Comparison of ENCODE assay signal across 20 mouse cellular contexts in the genomic region with DNA sequence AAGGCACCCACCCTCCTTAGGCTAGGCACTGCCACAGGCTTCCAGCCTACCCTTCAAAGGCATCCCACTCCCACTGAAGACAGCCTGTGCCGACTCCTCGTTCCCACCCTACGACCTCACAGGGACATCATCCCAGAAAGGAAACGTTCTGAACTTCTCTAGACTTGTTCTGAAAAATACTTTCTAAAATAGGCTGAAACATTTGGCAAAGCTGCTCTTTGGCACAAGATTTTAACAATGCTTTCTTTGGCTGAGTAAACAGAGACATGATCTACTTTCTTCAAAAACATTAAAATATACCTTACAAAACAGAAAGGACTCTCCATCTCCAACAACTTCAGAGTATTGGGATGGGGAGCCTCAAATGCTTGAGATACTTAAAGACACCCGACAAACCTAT. TPM values are rescaled to one million over a fixed set of nuclear protein-coding genes. Genes with fewer than 3 reads are reported as not detected.
DNase-seq lines count a peak whose midpoint lies in the region; ATAC-seq and TF ChIP-seq lines count a peak whose summit lies in the region.
"Had no signal": no experiment of that assay in that cellular context is flagged by ENCODE, and none has a peak within 500 bp of the region (broad histone marks: within the 10 kb centered on the region; RNA-seq: fewer than 3 reads in every experiment).

No protein-coding gene starts in this region.

- peaks cover 30% of the 10 kb centered on the region for H3K4me1 ChIP-seq in heart, postnatal 0 days (ENCODE audit: control insufficient read depth, insufficient read depth)
- peaks cover 10% of the 10 kb centered on the region; the same call in 1 of the 2 replicates for H3K4me1 ChIP-seq in heart, embryonic 10.5 days
- no peaks in the 10 kb centered on the region for H3K4me1 ChIP-seq in kidney, embryonic 14.5 days (ENCODE audit: control insufficient read depth, insufficient read depth, low read length)
- H3K4me1 ChIP-seq: embryonic facial prominence, embryonic 10.5 days; forebrain, embryonic 13.5 days; hindbrain, embryonic 15.5 days had no signal

- no peaks in the 10 kb centered on the region for H3K9me3 ChIP-seq in heart, postnatal 0 days (replicated peaks; ENCODE audit: control insufficient read depth, low read length)
- H3K9me3 ChIP-seq in heart, embryonic 10.5 days = no peaks in the 10 kb centered on the region
- H3K9me3 ChIP-seq in kidney, embryonic 14.5 days (ENCODE audit: control insufficient read depth, low read length) = no peaks in the 10 kb centered on the region
- H3K9me3 ChIP-seq: embryonic facial prominence, embryonic 10.5 days; forebrain, embryonic 13.5 days; heart, embryonic 13.5 days; hindbrain, embryonic 15.5 days had no signal

- H3K36me3 ChIP-seq in heart, postnatal 0 days (replicated peaks; ENCODE audit: control insufficient read depth, insufficient read depth, low read length) = peaks cover 49% of the 10 kb centered on the region
- H3K36me3 ChIP-seq in heart, embryonic 10.5 days = peaks cover 71% of the 10 kb centered on the region
- H3K36me3 ChIP-seq in kidney, embryonic 14.5 days (ENCODE audit: control insufficient read depth, insufficient read depth, low read length) = peaks cover 44% of the 10 kb centered on the region

- TF ChIP-seq CTCF in gastrocnemius, adult 2 months (IDR thresholded peaks at IDR 0.05) = no peak
- TF ChIP-seq CTCF in heart, postnatal 0 days (IDR thresholded peaks at IDR 0.05; ENCODE audit: low read depth) = no peak

- H3K27me3 ChIP-seq in heart, postnatal 0 days (ENCODE audit: control insufficient read depth, insufficient read depth, low read length) = no peaks in the 10 kb centered on the region
- no peaks in the 10 kb centered on the region for H3K27me3 ChIP-seq in heart, embryonic 10.5 days (ENCODE audit: insufficient read depth, poor library complexity, severe bottlenecking)
- H3K27me3 ChIP-seq in kidney, embryonic 14.5 days (ENCODE audit: control insufficient read depth, insufficient read depth, low read length) = no peaks in the 10 kb centered on the region
- H3K27me3 ChIP-seq: CH12.LX; forebrain, embryonic 13.5 days; heart, embryonic 13.5 days; hindbrain, embryonic 15.5 days; Patski had no signal

- ATAC-seq in heart, postnatal 0 days (ENCODE audit: insufficient read depth, low read depth) = no peak
- ATAC-seq in kidney, embryonic 14.5 days (ENCODE audit: low FRiP score, low TSS enrichment) = no peak
- ATAC-seq: activated CD4-positive, CD25-positive, alpha-beta regulatory T cell, adult 4 months; forebrain, embryonic 13.5 days; forebrain, postnatal 0 days; intestine, embryonic 16.5 days; Patski had no signal

- no peak for DNase-seq in gastrocnemius, adult 2 months
- DNase-seq in gastrocnemius, postnatal 4 days (ENCODE audit: low spot score in 2 of 2) = no peak
- no peak for DNase-seq in heart, postnatal 0 days (ENCODE audit: low spot score)
- no peak for DNase-seq in heart, embryonic 10.5 days (ENCODE audit: low spot score)
- DNase-seq in left cerebral cortex, postnatal 36 days (ENCODE audit: low spot score in 2 of 2) = peak; percentile 32 to 41
- no peak for DNase-seq in left cerebral cortex, adult 11 months (ENCODE audit: low spot score)
- DNase-seq: cerebellum, adult 2 months; forebrain, postnatal 0 days; gastrocnemius, postnatal 25 days; heart, adult 11 months; heart, postnatal 36 days had no signal

- WGBS in heart, postnatal 0 days = 79% methylated on average over 5 of the region's 5 CpGs
- 94% methylated on average over 5 of the region's 5 CpGs for WGBS in heart, embryonic 10.5 days
- 94% methylated on average over 5 of the region's 5 CpGs for WGBS in kidney, embryonic 14.5 days

- no peak overlapping the region for H3K4me2 ChIP-seq in heart, postnatal 0 days (ENCODE audit: low read depth, low read length)
- no peak overlapping the region for H3K4me2 ChIP-seq in kidney, embryonic 14.5 days (replicated peaks; ENCODE audit: low read depth, low read length)
- H3K4me2 ChIP-seq: forebrain, embryonic 13.5 days; heart, embryonic 13.5 days; hindbrain, embryonic 15.5 days had no signal

- H3K27ac ChIP-seq in gastrocnemius, adult 2 months = 0 out of 2 replicates have a peak overlapping the region, but pooled peaks have one; percentile 24
- peak overlapping the region; percentile 80 for H3K27ac ChIP-seq in heart, postnatal 0 days (ENCODE audit: low read depth)
- no peak overlapping the region for H3K27ac ChIP-seq in heart, embryonic 10.5 days
- no peak overlapping the region for H3K27ac ChIP-seq in kidney, embryonic 14.5 days (ENCODE audit: low read depth, low read length)
- H3K27ac ChIP-seq: embryonic facial prominence, embryonic 10.5 days; forebrain, embryonic 13.5 days; hindbrain, embryonic 15.5 days had no signal

- no peak for TF ChIP-seq EP300 in heart, postnatal 0 days (IDR thresholded peaks at IDR 0.05; ENCODE audit: low read depth)

- intact Hi-C loops in gastrocnemius, adult 2 months (cut with DNase I) = no loop called here
- intact Hi-C loops in left cerebral cortex, postnatal 36 days (cut with DNase I) = no loop called here

- no peak overlapping the region for H3K4me3 ChIP-seq in gastrocnemius, adult 2 months
- H3K4me3 ChIP-seq in heart, postnatal 0 days (ENCODE audit: low read depth, low read length) = no peak overlapping the region
- no peak overlapping the region for H3K4me3 ChIP-seq in heart, embryonic 10.5 days
- H3K4me3 ChIP-seq in kidney, embryonic 14.5 days (ENCODE audit: low read length) = no peak overlapping the region
- H3K4me3 ChIP-seq: embryonic facial prominence, embryonic 10.5 days; forebrain, embryonic 13.5 days; heart, embryonic 13.5 days; hindbrain, embryonic 15.5 days had no signal

- H3K9ac ChIP-seq in heart, postnatal 0 days (replicated peaks; ENCODE audit: low read depth, low read length) = no peak overlapping the region
- no peak overlapping the region for H3K9ac ChIP-seq in kidney, embryonic 14.5 days (ENCODE audit: low read depth, low read length)
- H3K9ac ChIP-seq: forebrain, embryonic 13.5 days; forebrain, postnatal 0 days; heart, embryonic 13.5 days; hindbrain, embryonic 15.5 days had no signal

RNA-seq across cellular contexts. Expression of a gene that starts 9.0 kb away (rescaled TPM):
- 1 to 10 TPM; 4.7 to 5.0 TPM for total RNA-seq in gastrocnemius, adult 2 months (2021)
- total RNA-seq in gastrocnemius, postnatal 4 days (2021) = 1 to 10 TPM; 7.8 to 8.1 TPM
- 8.7 and 16.5 TPM in 2 replicates for total RNA-seq in heart, postnatal 0 days (2014; rRNA removed; ENCODE audit: low replicate concordance)
- polyA plus RNA-seq in heart, postnatal 0 days (2015; fragmentation: Nextera tagmentation; extraction: Ambion mirVana) = 2.7 and 3.0 TPM in 2 replicates
- 8.4 and 12.7 TPM in 2 replicates for polyA plus RNA-seq in heart, embryonic 10.5 days (2016; fragmentation: Nextera tagmentation; extraction: Ambion mirVana)
- total RNA-seq in left cerebral cortex, postnatal 36 days (2021) = 10 to 100 TPM; 19.0 to 21.0 TPM
- polyA plus RNA-seq in kidney, embryonic 14.5 days (2014; fragmentation: Nextera tagmentation; extraction: Ambion mirVana) = 10.5 and 13.5 TPM in 2 replicates

RNA-seq across cellular contexts. Expression of a gene that starts 25.3 kb away (rescaled TPM):
- total RNA-seq in gastrocnemius, adult 2 months (2021) = under 1 TPM; 0.10 to 0.56 TPM
- 1 to 10 TPM in 1 of 2 experiments, under 1 TPM in 1; 0.39 to 1.3 TPM for total RNA-seq in gastrocnemius, postnatal 4 days (2021)
- 3.2 and 11.4 TPM in 2 replicates for total RNA-seq in heart, postnatal 0 days (2014; rRNA removed; ENCODE audit: low replicate concordance)
- 1.1 and 1.7 TPM in 2 replicates for polyA plus RNA-seq in heart, postnatal 0 days (2015; fragmentation: Nextera tagmentation; extraction: Ambion mirVana)
- 1.0 and 2.3 TPM in 2 replicates for polyA plus RNA-seq in heart, embryonic 10.5 days (2016; fragmentation: Nextera tagmentation; extraction: Ambion mirVana)
- 1 to 10 TPM; 1.6 to 2.0 TPM for total RNA-seq in left cerebral cortex, postnatal 36 days (2021)
- polyA plus RNA-seq in kidney, embryonic 14.5 days (2014; fragmentation: Nextera tagmentation; extraction: Ambion mirVana) = 0.20 and 0.51 TPM in 2 replicates
- total RNA-seq: CH12.LX had no signal
- polyA plus RNA-seq: activated CD4-positive, CD25-positive, alpha-beta regulatory T cell, adult 4 months had no signal

Comparison
In these comparisons a context has a peak if more than half of its experiments do, and no peak if none do; other contexts are left out.
1. DNase-seq: peak in left cerebral cortex, postnatal 36 days (2 of 2); none in gastrocnemius, adult 2 months (single experiment), gastrocnemius, postnatal 4 days (0 of 2), heart, postnatal 0 days (single experiment), heart, embryonic 10.5 days (single experiment) and left cerebral cortex, adult 11 months (single experiment).
2. H3K27ac ChIP-seq: peak in gastrocnemius, adult 2 months (single experiment) and heart, postnatal 0 days (single experiment); none in heart, embryonic 10.5 days (single experiment) and kidney, embryonic 14.5 days (single experiment).